Mouse (Mus musculus) left cerebral cortex, postnatal 25 days (tissue): Measurements from ENCODE around the gene Cntnap2. TPM values are rescaled to one million over a fixed set of nuclear protein-coding genes. Genes with fewer than 3 reads are reported as not detected.
A peak's percentile ranks its signal among the peaks of the same experiment; 100 is the strongest.

Experiments
- DNase-seq, 2 experiments: peaks; one replicate each; pipeline ENCODE4 v3.0.0; 2022; ENCODE audit warnings: low spot score in 2 of 2, mixed read lengths in 1 of 2
- intact Hi-C: fragments of 180-260 bp; cut with DNase I; formaldehyde crosslinking; loops from one replicate; pipeline ENCODE4 v1.15.1; 2025
- total RNA-seq, 2 experiments: library from RNA; stranded (reverse); gene quantifications; 2 replicates each; pipeline ENCODE4 v1.2.3; 2021

The Cntnap2 gene
- total RNA-seq, 2 experiments from 2014 or later = 124 to 139 TPM

- intact Hi-C loops = no loop called here
- DNase-seq = no peak
These were observed 1797.5 kb downstream of the Cntnap2 start for GRCm38 (mm10) chr6:46856635-46857034.

GRCm38 (mm10) chr6:46861076-46861475 lies 1801.9 kb downstream of the Cntnap2 start:
- DNase-seq = no peak
- intact Hi-C loops = no loop called here

GRCm38 (mm10) chr6:46866317-46866716 lies 1807.2 kb downstream of the Cntnap2 start:
- intact Hi-C loops = loop anchor here (5.0 kb wide), 1 partner anchor 96 kb away; no protein-coding TSS in a partner anchor
- no peak for DNase-seq

- intact Hi-C loops = no loop called here
- DNase-seq = no peak
These were observed 1827.1 kb downstream of the Cntnap2 start for GRCm38 (mm10) chr6:46886230-46886629.

- intact Hi-C loops = no loop called here
- DNase-seq = no peak
These were observed 1850.0 kb downstream of the Cntnap2 start for GRCm38 (mm10) chr6:46909167-46909566.

- intact Hi-C loops = no loop called here
- no peak for DNase-seq
These were observed 1859.6 kb downstream of the Cntnap2 start for GRCm38 (mm10) chr6:46918701-46919274.

GRCm38 (mm10) chr6:46919973-46920372 lies 1860.8 kb downstream of the Cntnap2 start:
- no peak for DNase-seq
- intact Hi-C loops = no loop called here

GRCm38 (mm10) chr6:46924709-46925108 lies 1865.6 kb downstream of the Cntnap2 start:
- no peak for DNase-seq
- intact Hi-C loops = no loop called here

GRCm38 (mm10) chr6:46945703-46946102 lies 1886.5 kb downstream of the Cntnap2 start:
- no peak for DNase-seq
- intact Hi-C loops = no loop called here

GRCm38 (mm10) chr6:46961022-46961686 lies 1902.0 kb downstream of the Cntnap2 start:
- intact Hi-C loops = loop anchor here (5.0 to 10.0 kb wide), 3 partner anchors 94 to 1896 kb away; no protein-coding TSS in a partner anchor
- DNase-seq = peak; percentile 70 to 83

- intact Hi-C loops = loop anchor here (5.0 to 10.0 kb wide), 3 partner anchors 96 to 1898 kb away; no protein-coding TSS in a partner anchor
- DNase-seq = no peak
These were observed 1904.1 kb downstream of the Cntnap2 start for GRCm38 (mm10) chr6:46963261-46963660.

GRCm38 (mm10) chr6:46963693-46964092 lies 1904.5 kb downstream of the Cntnap2 start:
- intact Hi-C loops = loop anchor here (5.0 to 10.0 kb wide), 3 partner anchors 96 to 1899 kb away; no protein-coding TSS in a partner anchor
- DNase-seq = no peak

GRCm38 (mm10) chr6:46972640-46973039 lies 1913.5 kb downstream of the Cntnap2 start:
- intact Hi-C loops = no loop called here
- no peak for DNase-seq

GRCm38 (mm10) chr6:46996010-46996602 lies 1936.9 kb downstream of the Cntnap2 start:
- intact Hi-C loops = no loop called here
- peak in 1 of 2 experiments; percentile 35 for DNase-seq

GRCm38 (mm10) chr6:47004430-47004829 lies 1945.3 kb downstream of the Cntnap2 start:
- intact Hi-C loops = no loop called here
- peak in 1 of 2 experiments; percentile 86 for DNase-seq

- intact Hi-C loops = no loop called here
- no peak for DNase-seq
These were observed 1953.8 kb downstream of the Cntnap2 start for GRCm38 (mm10) chr6:47012933-47013332.

GRCm38 (mm10) chr6:47013535-47013934 lies 1954.4 kb downstream of the Cntnap2 start:
- DNase-seq = peak; percentile 87 to 94
- intact Hi-C loops = no loop called here

- DNase-seq = no peak
- intact Hi-C loops = no loop called here
These were observed 1955.9 kb downstream of the Cntnap2 start for GRCm38 (mm10) chr6:47014886-47015586.

- no peak for DNase-seq
- intact Hi-C loops = no loop called here
These were observed 1967.0 kb downstream of the Cntnap2 start for GRCm38 (mm10) chr6:47026064-47026686.

GRCm38 (mm10) chr6:47031362-47031761 lies 1972.2 kb downstream of the Cntnap2 start:
- intact Hi-C loops = no loop called here
- peak in 1 of 2 experiments; percentile 49 for DNase-seq
